Mouse (Mus musculus): ENCODE results near the gene Fam129a.

The Fam129a gene

DNA sequence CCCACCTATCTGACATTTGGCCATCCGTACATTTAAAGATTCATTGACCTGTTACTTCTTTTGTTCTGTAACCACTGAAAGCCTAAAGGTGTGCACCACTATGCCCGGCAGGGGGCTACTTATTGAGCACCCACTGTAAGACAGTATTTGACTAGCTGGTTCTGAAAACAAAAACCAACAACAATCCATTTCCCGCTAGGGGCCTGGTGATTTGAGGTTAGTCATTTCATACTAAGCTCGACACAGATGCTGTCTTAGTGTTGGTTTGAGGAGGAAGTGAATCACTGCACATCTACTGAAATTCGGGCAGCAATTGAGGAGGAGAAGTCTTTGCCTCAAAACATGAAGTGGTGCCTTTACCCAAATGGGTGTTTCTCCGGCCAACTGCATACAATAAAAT, 89.9 kb downstream of the Fam129a start:
- in situ Hi-C loops (cut with MboI; ENCODE audit: unreplicated experiment in 2 of 2): no loop called here

GRCm38 (mm10) chr1:151661684-151662439, 90.9 kb downstream of the Fam129a start:
- in situ Hi-C loops (cut with MboI; ENCODE audit: unreplicated experiment in 2 of 2): no loop called here

GRCm38 (mm10) chr1:151662958-151663357, 92.0 kb downstream of the Fam129a start:
- in situ Hi-C loops (cut with MboI; ENCODE audit: unreplicated experiment in 2 of 2): no loop called here

GRCm38 (mm10) chr1:151664384-151664783, 93.4 kb downstream of the Fam129a start:
- in situ Hi-C loops (cut with MboI; ENCODE audit: unreplicated experiment in 2 of 2): no loop called here

- in situ Hi-C loops (cut with MboI; ENCODE audit: unreplicated experiment in 2 of 2): no loop called here
These were observed 93.9 kb downstream of the Fam129a start for GRCm38 (mm10) chr1:151664837-151665431.

GRCm38 (mm10) chr1:151667351-151668074, 96.5 kb downstream of the Fam129a start:
- in situ Hi-C loops (cut with MboI; ENCODE audit: unreplicated experiment in 2 of 2): no loop called here

DNA sequence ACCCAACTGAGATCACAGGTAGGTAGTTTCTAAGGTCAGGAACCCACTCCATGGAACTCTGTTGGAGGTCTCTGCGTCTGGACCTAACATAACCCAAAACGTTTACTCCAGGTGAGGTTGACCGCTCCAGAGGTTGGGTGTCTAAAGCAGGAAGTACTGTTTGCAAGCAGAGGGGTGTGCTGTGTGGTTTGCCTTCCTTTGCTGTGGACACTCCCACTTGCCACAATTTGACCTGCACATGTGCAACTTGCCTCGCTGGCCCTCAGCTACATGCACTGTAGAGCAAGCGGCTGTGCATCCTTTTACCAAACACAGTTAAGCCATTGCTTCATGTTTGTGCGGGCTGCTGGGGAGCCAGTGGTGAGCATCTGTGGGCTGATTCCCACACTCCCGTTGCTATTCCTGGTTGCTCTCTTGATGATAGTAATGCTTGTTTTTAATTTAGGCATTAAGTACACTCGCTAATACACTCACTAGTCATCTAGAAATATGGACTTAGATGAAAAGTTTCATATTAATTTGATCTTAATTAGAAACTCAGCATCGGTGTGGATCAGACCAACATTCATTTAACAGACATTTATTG, 99.1 kb downstream of the Fam129a start:
- in situ Hi-C loops (cut with MboI; ENCODE audit: unreplicated experiment in 2 of 2): no loop called here

GRCm38 (mm10) chr1:151675684-151676083, 104.7 kb downstream of the Fam129a start:
- in situ Hi-C loops (cut with MboI; ENCODE audit: unreplicated experiment in 2 of 2): no loop called here

- in situ Hi-C loops (cut with MboI; ENCODE audit: unreplicated experiment in 2 of 2): no loop called here
These were observed 106.3 kb downstream of the Fam129a start for GRCm38 (mm10) chr1:151677185-151677809.

- in situ Hi-C loops (cut with MboI; ENCODE audit: unreplicated experiment in 2 of 2): no loop called here
These were observed 107.0 kb downstream of the Fam129a start for GRCm38 (mm10) chr1:151677975-151678374.

DNA sequence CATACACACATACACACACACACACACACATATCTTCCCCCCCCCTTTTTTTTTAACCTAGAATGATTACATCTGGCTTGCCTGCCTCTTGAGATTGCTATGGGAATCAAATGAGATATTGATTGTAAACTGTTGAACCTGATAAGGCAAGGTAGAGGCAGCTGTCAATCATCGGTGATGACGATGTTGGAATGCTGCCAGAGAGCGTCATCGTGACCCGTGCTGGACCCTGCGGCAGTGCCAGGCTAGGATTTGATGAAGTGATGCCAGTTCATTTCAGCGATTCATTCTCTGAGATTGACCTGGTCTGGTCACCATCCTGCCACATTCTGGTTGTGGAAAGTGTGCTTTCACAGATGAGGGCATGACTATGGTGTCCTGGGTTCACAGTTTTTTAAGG, 108.2 kb downstream of the Fam129a start:
- in situ Hi-C loops (cut with MboI; ENCODE audit: unreplicated experiment in 2 of 2): no loop called here

DNA sequence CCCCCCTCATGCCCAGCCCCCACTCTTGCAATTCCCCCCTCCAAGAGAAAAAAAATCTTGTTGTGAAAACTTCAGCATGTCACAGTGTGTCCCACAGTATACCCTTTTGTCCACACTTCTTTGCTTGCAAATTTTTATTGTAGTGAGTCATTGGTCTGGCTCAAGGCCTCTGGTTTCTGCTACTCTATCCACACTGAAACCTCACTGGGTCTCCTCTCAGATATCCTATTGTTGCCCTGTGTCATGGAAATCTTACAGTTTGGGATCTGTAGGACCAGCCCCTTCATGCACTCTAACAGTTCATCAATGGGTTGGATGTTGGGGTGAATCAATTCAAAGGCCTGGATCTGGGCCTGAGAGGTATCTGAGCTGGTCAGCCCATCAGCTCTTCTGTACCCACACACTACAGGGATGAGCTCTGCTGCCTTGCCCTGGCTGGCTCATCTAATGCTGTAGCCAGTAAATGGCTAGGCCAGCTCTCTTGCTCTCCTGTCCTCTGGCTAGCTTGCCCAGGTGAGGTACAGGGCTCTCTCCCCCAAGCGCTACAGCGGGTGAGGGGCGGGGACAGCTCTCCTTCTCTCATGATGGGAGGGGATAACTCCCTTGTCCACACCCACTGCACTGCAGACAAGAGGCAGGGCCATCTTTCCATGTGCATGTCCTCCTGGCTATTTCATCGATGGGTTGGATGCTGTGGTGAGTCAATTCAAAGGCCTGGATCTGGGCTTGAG, 109.1 kb downstream of the Fam129a start:
- in situ Hi-C loops (cut with MboI; ENCODE audit: unreplicated experiment in 2 of 2): no loop called here

GRCm38 (mm10) chr1:151680971-151681370, 110.0 kb downstream of the Fam129a start:
- in situ Hi-C loops (cut with MboI; ENCODE audit: unreplicated experiment in 2 of 2): no loop called here

- in situ Hi-C loops (cut with MboI; ENCODE audit: unreplicated experiment in 2 of 2): no loop called here
These were observed 111.9 kb downstream of the Fam129a start for GRCm38 (mm10) chr1:151682896-151683295.

GRCm38 (mm10) chr1:151684451-151684892, 113.5 kb downstream of the Fam129a start:
- in situ Hi-C loops (cut with MboI; ENCODE audit: unreplicated experiment in 2 of 2): no loop called here

DNA sequence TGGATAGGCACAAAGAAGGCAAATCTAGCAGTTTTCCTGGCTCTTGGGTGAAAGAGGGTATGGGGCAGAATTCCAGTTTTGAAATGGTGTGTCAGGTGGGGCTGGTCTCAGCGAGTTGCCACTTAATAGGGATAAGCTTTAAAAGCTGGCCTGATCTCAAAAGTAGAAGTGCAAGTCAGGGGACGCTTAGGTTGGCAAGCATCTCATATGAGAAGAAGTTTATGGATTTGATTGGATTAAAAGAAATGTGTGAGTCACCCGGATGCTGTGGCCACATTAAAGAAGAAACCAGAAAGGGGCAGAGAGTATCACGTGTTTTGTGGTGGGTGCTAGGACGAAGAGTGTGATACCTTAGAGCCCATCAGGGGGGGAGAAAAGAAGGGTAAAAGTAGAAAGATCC, 114.0 kb downstream of the Fam129a start:
- in situ Hi-C loops (cut with MboI; ENCODE audit: unreplicated experiment in 2 of 2): no loop called here

DNA sequence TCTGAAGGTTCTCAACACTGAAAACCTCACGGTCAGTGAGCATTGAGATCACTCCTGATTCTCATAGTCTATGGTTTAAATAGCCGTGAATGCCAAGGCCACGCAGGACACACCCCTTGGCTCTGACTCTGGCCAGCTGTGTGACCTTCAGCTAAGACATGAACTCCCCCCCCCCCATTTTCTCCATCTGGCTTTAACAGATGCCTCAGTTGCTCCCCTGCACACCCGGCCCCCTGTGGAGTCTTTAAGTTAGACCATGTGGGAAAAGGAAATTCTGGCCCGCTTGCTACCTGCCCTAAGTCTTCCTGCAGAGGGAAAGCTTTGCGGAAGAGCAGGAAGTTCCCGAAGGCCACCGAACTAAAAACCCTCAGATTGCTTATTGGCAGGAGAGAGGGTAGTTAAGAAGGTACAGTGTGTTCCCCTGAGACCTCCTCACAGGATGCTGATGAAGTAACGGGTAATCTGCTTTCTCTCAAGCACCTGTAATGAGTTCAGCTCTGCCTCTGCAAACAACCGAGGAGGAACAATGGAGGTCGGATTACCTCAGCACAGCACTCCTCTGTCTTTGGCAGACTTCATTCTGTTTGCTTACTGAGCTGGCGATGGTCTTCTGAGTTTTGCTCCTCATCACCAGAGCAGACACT, 114.8 kb downstream of the Fam129a start:
- in situ Hi-C loops (cut with MboI; ENCODE audit: unreplicated experiment in 2 of 2): no loop called here

DNA sequence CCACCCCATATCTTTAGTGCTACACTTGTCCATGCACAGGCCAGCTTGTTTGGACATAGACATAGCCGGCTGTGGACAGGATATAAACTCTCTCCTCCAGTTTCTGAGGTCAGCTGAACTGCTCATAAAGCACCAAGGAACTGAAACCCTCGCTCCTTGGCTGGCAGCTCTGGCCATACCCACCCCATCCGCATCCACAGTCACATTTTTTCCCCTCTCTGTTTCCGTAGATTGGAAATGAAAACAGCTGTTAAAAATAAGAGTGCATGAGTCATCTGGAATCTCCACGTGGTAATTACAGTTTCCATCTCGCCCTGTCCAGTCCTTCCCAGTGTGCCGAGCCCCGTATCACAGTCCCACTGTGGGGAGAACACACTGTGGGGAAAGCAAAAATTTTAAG, 115.7 kb downstream of the Fam129a start:
- in situ Hi-C loops (cut with MboI; ENCODE audit: unreplicated experiment in 2 of 2): no loop called here

GRCm38 (mm10) chr1:151689032-151689431, 118.0 kb downstream of the Fam129a start:
- in situ Hi-C loops (cut with MboI; ENCODE audit: unreplicated experiment in 2 of 2): no loop called here

GRCm38 (mm10) chr1:151689561-151689960, 118.6 kb downstream of the Fam129a start:
- in situ Hi-C loops (cut with MboI; ENCODE audit: unreplicated experiment in 2 of 2): no loop called here
